Mouse (Mus musculus) forebrain, embryonic 10.5 days (tissue): ENCODE results near the gene Inhbc. TPM values are rescaled to one million over a fixed set of nuclear protein-coding genes. Genes with fewer than 3 reads are reported as not detected.

ENCODE experiments used
- DNase-seq: peaks from one replicate; pipeline ENCODE4 v3.0.0-alpha.2; 2017; ENCODE audit warnings: low spot score; ENCODE audit errors: extremely low spot score
- H3K27ac ChIP-seq: fragments of 300-500 bp; sonication (generic); 2 replicates; pipeline ENCODE4 v1.5.1; 2016; ENCODE audit warnings: mild to moderate bottlenecking
- H3K27me3 ChIP-seq: fragments of 300-500 bp; sonication (generic); 2 replicates; pipeline ENCODE4 v1.6.1; 2016; ENCODE audit warnings: mild to moderate bottlenecking; ENCODE audit not compliant: poor library complexity, severe bottlenecking
- H3K36me3 ChIP-seq: fragments of 300-500 bp; sonication (generic); replicated peaks from 2 replicates; pipeline ENCODE4 v1.6.1; 2016; ENCODE audit warnings: mild to moderate bottlenecking, moderate library complexity
- H3K4me1 ChIP-seq: fragments of 300-500 bp; sonication (generic); 2 replicates; pipeline ENCODE4 v1.6.1; 2016
- H3K4me3 ChIP-seq: fragments of 300-500 bp; sonication (generic); 2 replicates; pipeline ENCODE4 v1.5.1; 2016; ENCODE audit warnings: mild to moderate bottlenecking, moderate library complexity
- H3K9me3 ChIP-seq: fragments of 300-500 bp; sonication (generic); 2 replicates; pipeline ENCODE4 v1.6.1; 2016; ENCODE audit warnings: mild to moderate bottlenecking, moderate library complexity
- WGBS: fragments of 180-500 bp; shearing (Covaris S2); methylation state at CpG from one replicate; pipeline ENCODE4 v1.1.7; 2016; 5-methylcytosine and 5-hydroxymethylcytosine counted together
- polyA plus RNA-seq: library from polyadenylated mRNA; unstranded; fragments of >200 nt; fragmentation: Nextera tagmentation; extraction: Ambion mirVana; gene quantifications from 2 replicates; pipeline ENCODE4 v1.2.1, GENCODE M21; 2016

The Inhbc gene
- polyA plus RNA-seq, 1 experiment from 2014 or later, result not detected

- no peaks in the 10 kb centered on the region for H3K36me3 ChIP-seq
- 71% methylated on average over 4 of the region's 4 CpGs for WGBS
- no peak for DNase-seq
- H3K27me3 ChIP-seq, result peaks cover 27% of the 10 kb centered on the region
- peaks cover 14% of the 10 kb centered on the region for H3K4me1 ChIP-seq
- no peak overlapping the region for H3K27ac ChIP-seq
- no peaks in the 10 kb centered on the region for H3K9me3 ChIP-seq
- no peak overlapping the region for H3K4me3 ChIP-seq
Observed at GRCm38 (mm10) chr10:127348957-127349356, 21.3 kb downstream of the Inhbc start.

GRCm38 (mm10) chr10:127346173-127346572 is 24.1 kb downstream of the Inhbc start:
- no peaks in the 10 kb centered on the region for H3K9me3 ChIP-seq

GRCm38 (mm10) chr10:127343029-127343428 is 27.2 kb downstream of the Inhbc start:
- Histone ChIP-seq H3K27ac (no peak overlapping the region), H3K4me1 (peaks cover 42% of the 10 kb centered on the region), H3K9me3 (no peaks in the 10 kb centered on the region), H3K36me3 (peaks cover 2% of the 10 kb centered on the region; the same call in 1 of the 2 replicates), H3K27me3 (peaks cover 42% of the 10 kb centered on the region), H3K4me3 (no peak overlapping the region)
- no peak for DNase-seq
- WGBS, result 81% methylated on average over 3 of the region's 3 CpGs

More at GRCm38 (mm10) chr10:127346173-127346572, 24.1 kb downstream of the Inhbc start:
- 88% methylated on average over 3 of the region's 3 CpGs for WGBS
- H3K27me3 ChIP-seq, result peaks cover 31% of the 10 kb centered on the region
- no peak for DNase-seq
- no peak overlapping the region for H3K27ac ChIP-seq
- H3K4me3 ChIP-seq, result no peak overlapping the region
- peaks cover 27% of the 10 kb centered on the region for H3K4me1 ChIP-seq
- H3K36me3 ChIP-seq, result no peaks in the 10 kb centered on the region

- Histone ChIP-seq H3K9me3 (no peaks in the 10 kb centered on the region), H3K36me3 (peaks cover 11% of the 10 kb centered on the region), H3K4me1 (peaks cover 42% of the 10 kb centered on the region), H3K27ac (peak within 1 kb of the TSS; percentile 91), H3K4me3 (peak within 1 kb of the TSS; percentile 58), H3K27me3 (peaks cover 52% of the 10 kb centered on the region)
- peak; percentile 89 for DNase-seq
- under 1% methylated on average over 29 of the region's 29 CpGs for WGBS
Observed at GRCm38 (mm10) chr10:127341891-127342639, 28.2 kb downstream of the Inhbc start, which contains the start of gene Gli1. Gli1 (minus strand) TSS chr10:127341974.

- no peaks in the 10 kb centered on the region for H3K9me3 ChIP-seq
- H3K4me3 ChIP-seq, result peak overlapping the region; percentile 58
- H3K27ac ChIP-seq, result peak overlapping the region; percentile 91
- peaks cover 57% of the 10 kb centered on the region for H3K27me3 ChIP-seq
- H3K4me1 ChIP-seq, result peaks cover 42% of the 10 kb centered on the region
- under 1% methylated on average over 8 of the region's 11 CpGs for WGBS
- no peak for DNase-seq
- peaks cover 19% of the 10 kb centered on the region for H3K36me3 ChIP-seq
Observed at GRCm38 (mm10) chr10:127341360-127341690, 28.9 kb downstream of the Inhbc start.

GRCm38 (mm10) chr10:127340577-127341359 is 29.5 kb downstream of the Inhbc start:
- Histone ChIP-seq H3K27me3 (peaks cover 57% of the 10 kb centered on the region), H3K36me3 (peaks cover 23% of the 10 kb centered on the region), H3K9me3 (no peaks in the 10 kb centered on the region), H3K4me3 (peak overlapping the region; percentile 58), H3K27ac (peak overlapping the region; percentile 91), H3K4me1 (peaks cover 42% of the 10 kb centered on the region)
- under 1% methylated on average over 27 of the region's 27 CpGs for WGBS
- DNase-seq, result peak; percentile 78

GRCm38 (mm10) chr10:127339683-127340576 is 30.3 kb downstream of the Inhbc start:
- peak overlapping the region; percentile 91 for H3K27ac ChIP-seq
- no peaks in the 10 kb centered on the region for H3K9me3 ChIP-seq
- DNase-seq, result peak; percentile 81
- peaks cover 27% of the 10 kb centered on the region for H3K36me3 ChIP-seq
- WGBS, result under 1% methylated on average over 41 of the region's 42 CpGs
- peaks cover 57% of the 10 kb centered on the region for H3K27me3 ChIP-seq
- peak overlapping the region; percentile 58 for H3K4me3 ChIP-seq
- H3K4me1 ChIP-seq, result peaks cover 42% of the 10 kb centered on the region

GRCm38 (mm10) chr10:127338930-127339682 is 31.1 kb downstream of the Inhbc start:
- WGBS, result 1% methylated on average over 31 of the region's 31 CpGs
- peaks cover 57% of the 10 kb centered on the region for H3K27me3 ChIP-seq
- peak overlapping the region; percentile 58 for H3K4me3 ChIP-seq
- H3K27ac ChIP-seq, result peak overlapping the region; percentile 91
- H3K9me3 ChIP-seq, result no peaks in the 10 kb centered on the region
- DNase-seq, result peak; percentile 88
- peaks cover 34% of the 10 kb centered on the region for H3K36me3 ChIP-seq
- peaks cover 42% of the 10 kb centered on the region for H3K4me1 ChIP-seq

- DNase-seq, result no peak
- no peaks in the 10 kb centered on the region for H3K9me3 ChIP-seq
- WGBS, result 82% methylated on average over 6 of the region's 6 CpGs
Observed at GRCm38 (mm10) chr10:127337536-127338099, 32.6 kb downstream of the Inhbc start.

GRCm38 (mm10) chr10:127336952-127337351 is 33.3 kb downstream of the Inhbc start:
- Histone ChIP-seq H3K4me3 (no peak overlapping the region), H3K4me1 (peaks cover 41% of the 10 kb centered on the region), H3K27ac (no peak overlapping the region), H3K36me3 (peaks cover 55% of the 10 kb centered on the region), H3K27me3 (peaks cover 58% of the 10 kb centered on the region), H3K9me3 (no peaks in the 10 kb centered on the region)
- WGBS, result 76% methylated on average over 5 of the region's 5 CpGs
- DNase-seq, result no peak

More at GRCm38 (mm10) chr10:127337536-127338099, 32.6 kb downstream of the Inhbc start:
- H3K27ac ChIP-seq, result no peak overlapping the region
- peaks cover 42% of the 10 kb centered on the region for H3K4me1 ChIP-seq
- H3K4me3 ChIP-seq, result no peak overlapping the region
- H3K36me3 ChIP-seq, result peaks cover 48% of the 10 kb centered on the region
- H3K27me3 ChIP-seq, result peaks cover 58% of the 10 kb centered on the region

- H3K4me1 ChIP-seq, result peaks cover 24% of the 10 kb centered on the region
- no peak overlapping the region for H3K27ac ChIP-seq
- peaks cover 71% of the 10 kb centered on the region for H3K36me3 ChIP-seq
- no peaks in the 10 kb centered on the region for H3K9me3 ChIP-seq
- 72% methylated on average over 1 of the region's 1 CpGs for WGBS
- no peak for DNase-seq
- peaks cover 58% of the 10 kb centered on the region for H3K27me3 ChIP-seq
- no peak overlapping the region for H3K4me3 ChIP-seq
Observed at GRCm38 (mm10) chr10:127335271-127335670, 35.0 kb downstream of the Inhbc start.
